Mouse (Mus musculus): ENCODE measurements around the gene Qsox2. TPM values are rescaled to one million over a fixed set of nuclear protein-coding genes. Genes with fewer than 3 reads are reported as not detected.
A peak's percentile ranks its signal among the peaks of the same experiment; 100 is the strongest.

Gene Qsox2
- total RNA-seq, 2 experiments from 2014 or later: 3.0 to 3.9 TPM

DNA sequence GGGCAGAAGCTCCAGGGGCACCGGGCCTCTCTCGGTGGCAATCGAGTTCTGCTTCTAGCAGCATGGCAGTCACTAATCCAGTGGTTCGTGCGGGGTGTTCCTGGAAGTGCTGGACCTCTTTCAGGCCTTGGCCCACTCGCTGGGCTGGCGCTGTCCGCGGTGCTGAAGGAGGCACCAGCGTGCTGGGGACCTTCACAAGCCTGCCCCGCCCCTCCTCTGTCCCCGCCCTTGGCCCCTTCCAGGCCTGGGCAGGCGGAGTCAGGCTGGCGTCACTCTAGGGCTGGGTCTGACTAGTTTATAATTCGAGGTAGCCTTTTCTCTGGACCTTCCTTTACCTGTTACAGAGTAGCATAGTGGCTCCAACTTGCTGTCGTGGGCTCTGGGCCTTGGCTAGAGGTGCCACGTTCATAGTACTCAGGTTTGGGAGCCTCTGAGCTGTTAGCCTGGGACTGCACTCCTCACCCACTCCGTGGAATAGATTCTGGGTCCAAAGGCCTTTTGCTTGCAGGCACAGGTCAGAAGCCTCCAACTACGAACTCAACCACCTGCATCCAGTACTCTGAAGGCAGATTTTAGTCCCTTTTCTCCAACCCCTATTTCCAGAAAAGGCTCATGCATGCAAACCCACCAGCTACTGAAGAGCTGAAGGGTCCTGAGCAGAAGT is 29.1 kb downstream of the Qsox2 start, which contains the start of gene Lhx3:
Gene Lhx3 (minus strand): TSS at position 164 of the 664 bp plus-strand sequence.
- DNase-seq: peak; percentile 88
- no peak for TF ChIP-seq CTCF (IDR thresholded peaks at IDR 0.05)
- no peak within 1 kb of the TSS for H3K4me3 ChIP-seq
- intact Hi-C loops (cut with DNase I): no loop called here
- no peak within 1 kb of the TSS for H3K27ac ChIP-seq

DNA sequence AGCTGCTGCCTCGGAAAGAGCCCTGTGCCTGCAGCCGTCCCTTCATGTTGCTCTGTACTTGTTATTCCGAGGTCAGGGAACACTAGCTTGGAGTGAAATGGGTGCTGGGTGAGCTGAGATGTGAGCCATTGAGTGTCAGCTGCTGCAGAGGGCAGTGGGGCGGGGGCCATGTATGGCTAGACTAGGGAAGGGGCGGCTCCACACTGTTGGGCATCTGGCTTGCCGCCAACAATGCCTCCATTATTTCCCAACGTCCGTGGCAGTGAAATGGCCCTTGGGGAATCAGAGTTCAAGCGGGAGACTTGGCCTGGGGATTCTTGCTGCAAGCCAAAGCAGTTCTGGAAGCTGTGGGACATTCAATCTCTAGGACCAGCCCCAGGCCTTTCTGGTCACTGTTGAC is 29.8 kb downstream of the Qsox2 start:
- DNase-seq: no peak
- intact Hi-C loops (cut with DNase I): no loop called here
- no peak for TF ChIP-seq CTCF (IDR thresholded peaks at IDR 0.05)
- H3K27ac ChIP-seq: no peak overlapping the region
- H3K4me3 ChIP-seq: no peak overlapping the region

DNA sequence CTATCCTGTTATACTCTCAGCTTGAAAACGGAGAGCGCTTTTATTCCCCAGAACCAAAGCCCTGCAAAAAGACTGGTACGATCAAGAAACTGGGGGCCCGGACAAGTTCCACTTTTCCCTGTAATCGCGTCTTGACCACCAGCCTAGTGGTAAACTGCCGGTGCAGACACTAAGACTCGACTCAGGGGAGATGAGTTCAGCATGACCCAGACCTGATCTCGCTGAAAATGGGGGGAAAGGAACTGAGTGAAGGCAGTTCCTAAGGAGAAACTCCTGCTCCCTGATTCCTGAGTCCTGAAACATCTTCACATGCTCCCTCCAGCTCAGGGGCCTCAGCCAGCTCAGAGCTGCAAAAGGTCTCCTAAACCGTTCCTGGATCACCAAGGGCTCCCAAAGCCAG is 31.6 kb downstream of the Qsox2 start:
- Histone ChIP-seq H3K4me3 (no peak overlapping the region), H3K27ac (no peak overlapping the region)
- TF ChIP-seq CTCF (IDR thresholded peaks at IDR 0.05): no peak
- intact Hi-C loops (cut with DNase I): no loop called here
- no peak for DNase-seq

DNA sequence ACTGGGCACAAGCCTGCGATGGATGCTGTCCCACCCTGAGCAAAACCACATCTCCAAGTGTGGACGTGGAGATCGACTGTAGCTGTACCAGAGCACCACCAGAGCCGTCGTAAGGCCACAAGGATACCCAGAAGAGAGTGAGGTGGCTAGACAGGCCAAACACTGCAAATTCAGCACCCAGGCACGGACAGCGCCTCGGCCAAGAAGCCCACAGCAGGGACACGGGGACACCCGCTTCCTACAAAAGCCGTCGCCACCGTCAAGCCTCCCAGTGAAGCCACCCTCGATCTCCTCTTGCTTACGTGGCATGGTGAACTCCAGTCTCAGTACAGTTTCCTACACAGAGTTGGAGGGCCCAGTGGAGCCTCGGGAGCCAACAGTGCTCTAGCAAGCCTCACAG is 32.2 kb downstream of the Qsox2 start:
- intact Hi-C loops (cut with DNase I): no loop called here
- peak; percentile 33 for DNase-seq
- no peak for TF ChIP-seq CTCF (IDR thresholded peaks at IDR 0.05)
- H3K4me3 ChIP-seq: no peak overlapping the region
- H3K27ac ChIP-seq: no peak overlapping the region

DNA sequence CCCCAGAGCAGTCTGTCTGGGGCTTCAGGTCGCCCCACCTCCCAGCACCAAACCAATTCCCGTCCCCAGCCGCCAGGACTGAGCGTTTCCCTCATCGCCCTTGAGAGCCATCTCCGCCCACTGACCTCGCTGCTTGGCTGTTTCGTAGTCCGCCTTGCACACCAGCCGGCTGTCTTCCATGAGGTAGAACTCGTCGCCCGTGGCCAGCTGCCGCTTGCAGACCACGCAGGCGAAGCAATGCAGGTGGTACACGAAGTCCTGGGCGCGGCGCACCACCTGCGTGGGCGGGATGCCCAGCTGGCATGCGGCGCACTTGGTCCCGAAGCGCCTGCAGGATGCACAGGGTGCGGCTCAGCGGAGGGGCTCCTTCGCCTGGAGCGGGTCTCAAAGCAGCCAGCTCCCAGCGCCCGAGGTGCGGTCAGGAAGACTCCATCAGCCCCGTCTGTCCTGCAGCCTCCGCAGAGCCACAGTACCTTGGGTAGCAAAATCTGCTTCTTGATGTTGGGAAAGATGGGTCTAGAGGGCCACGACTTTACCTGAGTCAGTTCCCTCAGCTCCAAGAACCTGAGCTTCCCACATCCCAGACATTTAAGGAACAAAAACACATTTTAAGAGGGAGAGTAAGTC is 34.4 kb downstream of the Qsox2 start:
- TF ChIP-seq CTCF (IDR thresholded peaks at IDR 0.05): no peak
- no peak for DNase-seq
- intact Hi-C loops (cut with DNase I): no loop called here
- H3K27ac ChIP-seq: no peak overlapping the region
- no peak overlapping the region for H3K4me3 ChIP-seq

DNA sequence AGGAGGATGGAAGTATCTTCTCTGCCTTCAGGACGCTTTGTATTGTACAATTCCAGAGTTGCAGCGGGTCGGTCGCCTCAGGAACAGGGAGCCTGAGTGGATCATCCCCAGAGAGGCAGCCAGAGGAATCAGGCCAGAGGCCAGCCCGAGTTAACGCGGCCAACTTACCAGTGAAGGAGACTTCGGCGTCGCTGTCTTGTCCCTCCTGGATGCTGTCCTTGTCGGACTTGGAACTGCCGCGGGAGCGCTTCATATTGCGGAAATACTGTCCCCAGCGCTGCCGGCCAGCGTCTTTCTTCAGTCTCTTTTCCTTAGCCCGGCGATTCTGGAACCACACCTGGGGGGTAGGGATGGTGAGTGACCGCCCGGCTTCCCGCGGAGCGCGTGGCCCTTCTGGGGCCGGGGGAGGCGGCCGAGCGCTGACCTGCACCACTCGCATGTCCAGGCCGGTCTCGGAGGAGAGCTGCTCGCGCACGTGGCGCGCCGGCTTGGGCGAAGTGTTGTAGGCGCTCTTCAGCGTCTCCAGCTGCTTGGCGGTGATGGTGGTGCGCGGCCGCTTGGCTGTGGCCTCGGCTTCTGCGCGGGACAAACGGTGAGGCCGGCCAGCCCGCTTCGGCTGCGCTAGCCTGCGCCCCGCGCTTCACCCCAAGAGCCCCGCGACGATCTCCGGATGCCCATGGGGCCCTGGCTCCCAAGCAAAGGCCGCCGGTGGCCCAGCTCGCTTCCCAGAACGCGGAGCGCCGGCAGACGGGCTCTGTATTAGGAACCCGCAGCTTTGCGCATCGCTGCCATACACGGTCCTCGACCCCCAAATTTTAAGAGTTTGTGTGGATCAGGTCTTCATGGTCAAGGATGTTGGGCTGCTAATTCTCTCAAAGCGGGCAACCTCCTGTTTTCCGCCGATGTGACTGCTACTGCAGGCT is 35.1 kb downstream of the Qsox2 start:
- no peak overlapping the region for H3K27ac ChIP-seq
- intact Hi-C loops (cut with DNase I): no loop called here
- DNase-seq: no peak
- no peak for TF ChIP-seq CTCF (IDR thresholded peaks at IDR 0.05)
- no peak overlapping the region for H3K4me3 ChIP-seq

DNA sequence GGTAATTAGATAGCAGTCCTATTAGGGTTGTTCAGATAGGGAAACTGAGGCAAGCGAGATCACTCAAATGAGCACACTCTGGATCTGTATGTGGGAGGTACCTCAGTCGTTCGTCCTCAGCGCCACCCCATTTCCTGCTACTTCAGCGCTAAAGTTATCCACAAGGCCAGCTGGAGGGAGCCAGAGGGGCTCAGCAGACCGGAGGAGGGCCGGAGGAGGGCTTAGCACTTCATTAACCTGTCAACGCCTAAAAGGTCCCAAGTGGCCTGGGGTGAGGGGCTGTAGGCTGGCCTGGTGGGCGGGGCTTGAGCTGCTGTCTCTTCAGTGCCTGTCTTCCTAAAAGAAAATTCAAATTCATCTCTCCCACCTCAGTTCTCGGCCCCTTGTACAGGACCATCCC is 38.8 kb downstream of the Qsox2 start:
- DNase-seq: no peak
- TF ChIP-seq CTCF (IDR thresholded peaks at IDR 0.05): no peak
- Histone ChIP-seq H3K4me3 (no peak overlapping the region), H3K27ac (no peak overlapping the region)
- intact Hi-C loops (cut with DNase I): no loop called here

DNA sequence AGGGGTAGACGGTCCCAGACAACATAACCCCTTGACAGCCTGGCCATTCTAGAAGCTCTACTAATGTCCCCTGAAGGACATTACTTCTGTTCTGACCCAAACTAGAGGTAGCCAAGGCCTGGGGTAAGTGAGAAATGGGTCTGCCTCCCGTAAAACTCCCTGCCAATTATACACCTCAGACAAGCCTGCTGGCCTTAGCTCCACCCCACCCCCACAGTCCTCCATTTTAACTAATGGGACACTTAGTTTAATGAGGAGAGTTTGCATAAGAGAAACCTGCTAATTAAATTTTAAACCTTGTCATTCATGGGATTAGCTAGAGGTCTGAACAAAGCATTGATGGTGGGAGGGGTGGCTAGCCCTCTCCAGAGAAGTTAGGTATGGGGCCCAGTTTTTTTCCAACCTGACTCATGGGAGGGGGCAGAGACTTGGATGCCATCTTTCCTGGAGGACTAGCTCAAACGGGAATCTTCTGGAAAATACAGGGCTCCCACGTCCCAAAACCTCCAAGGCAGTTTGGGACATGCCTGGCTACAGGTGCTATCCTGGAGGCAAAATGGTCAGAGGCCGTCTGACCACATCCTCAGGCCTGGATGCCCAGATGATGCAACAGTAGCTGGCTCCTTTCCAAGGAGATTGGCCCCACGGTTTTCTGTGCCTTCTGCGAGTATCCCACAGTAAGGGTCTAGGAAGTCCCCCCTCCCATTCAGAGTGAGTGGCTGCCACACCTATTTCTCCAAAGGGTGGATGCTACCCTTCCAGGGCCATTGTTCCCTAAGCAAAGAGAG is 42.6 kb downstream of the Qsox2 start:
- TF ChIP-seq CTCF (IDR thresholded peaks at IDR 0.05): no peak
- Histone ChIP-seq H3K27ac (no peak overlapping the region), H3K4me3 (no peak overlapping the region)
- intact Hi-C loops (cut with DNase I): no loop called here
- DNase-seq: no peak

DNA sequence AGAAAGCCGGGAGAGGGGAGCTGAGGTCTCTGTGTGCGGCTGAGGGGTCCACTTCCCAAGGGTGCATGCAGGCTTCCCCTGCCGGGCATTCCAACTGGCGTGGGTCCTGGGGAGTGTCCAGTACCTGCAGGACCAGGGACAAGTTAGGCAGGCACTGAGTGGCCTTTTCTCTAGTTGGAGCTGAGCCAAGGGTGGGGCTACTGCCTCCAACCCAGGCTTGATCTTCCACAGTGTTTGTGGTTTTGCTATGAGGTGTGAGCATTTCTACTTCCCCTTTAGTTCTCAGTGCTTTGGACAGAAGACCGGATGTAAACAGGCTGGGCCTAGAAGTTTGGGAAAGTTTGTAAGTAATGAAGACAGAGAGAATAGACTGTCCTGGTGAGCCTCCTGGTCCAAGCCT is 48.8 kb downstream of the Qsox2 start:
- TF ChIP-seq CTCF (IDR thresholded peaks at IDR 0.05): no peak
- H3K4me3 ChIP-seq: no peak overlapping the region
- DNase-seq: no peak
- H3K27ac ChIP-seq: no peak overlapping the region
- intact Hi-C loops (cut with DNase I): loop anchor here (10.0 kb wide), 1 partner anchor 86 kb away; no protein-coding TSS in a partner anchor

DNA sequence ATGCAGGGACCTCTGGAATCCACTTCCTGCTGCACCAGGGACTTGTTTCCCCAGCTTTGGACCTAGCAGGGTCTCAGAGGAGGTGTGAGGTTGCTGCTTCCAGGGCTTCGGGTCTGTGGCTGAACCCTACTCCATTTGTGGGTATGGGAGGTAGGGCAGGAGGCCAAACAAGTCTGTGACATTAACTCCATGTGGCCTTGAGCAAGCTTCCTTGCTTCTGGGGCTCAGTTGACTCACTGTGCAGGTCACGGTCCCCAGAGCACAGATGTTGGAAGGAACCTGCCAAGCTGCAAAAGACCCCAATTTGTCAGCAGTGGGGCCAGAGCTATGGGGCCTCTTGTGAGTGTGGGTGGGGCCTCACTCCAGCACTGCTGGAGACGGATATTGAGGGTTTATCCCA is 53.0 kb downstream of the Qsox2 start:
- H3K4me3 ChIP-seq: no peak overlapping the region
- intact Hi-C loops (cut with DNase I): loop anchor here (10.0 kb wide), 1 partner anchor 90 kb away; no protein-coding TSS in a partner anchor
- H3K27ac ChIP-seq: no peak overlapping the region
- no peak for DNase-seq
- no peak for TF ChIP-seq CTCF (IDR thresholded peaks at IDR 0.05)

DNA sequence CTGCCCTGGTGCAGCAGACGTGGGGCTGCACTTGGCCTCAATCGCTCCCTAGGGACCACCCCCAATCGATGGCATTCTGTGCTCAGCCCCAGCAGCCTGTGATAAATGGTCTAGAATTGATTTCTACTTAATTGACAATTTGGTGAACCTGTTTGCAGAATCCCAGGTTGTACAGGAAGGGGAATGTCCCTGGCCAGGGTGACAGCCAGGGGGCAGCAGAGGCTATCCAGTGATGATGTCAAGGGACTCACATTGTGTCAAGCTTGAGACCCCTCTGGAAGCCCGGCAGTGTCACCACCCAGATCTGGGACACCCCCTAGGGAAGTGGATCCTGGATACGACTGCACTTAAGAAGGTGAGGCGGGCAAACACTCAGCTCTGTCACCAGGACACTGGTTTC is 54.7 kb downstream of the Qsox2 start:
- no peak overlapping the region for H3K27ac ChIP-seq
- no peak for DNase-seq
- peak; percentile 62 for TF ChIP-seq CTCF (IDR thresholded peaks at IDR 0.05)
- H3K4me3 ChIP-seq: no peak overlapping the region
- intact Hi-C loops (cut with DNase I): loop anchor here (10.0 kb wide), 1 partner anchor 92 kb away; no protein-coding TSS in a partner anchor

DNA sequence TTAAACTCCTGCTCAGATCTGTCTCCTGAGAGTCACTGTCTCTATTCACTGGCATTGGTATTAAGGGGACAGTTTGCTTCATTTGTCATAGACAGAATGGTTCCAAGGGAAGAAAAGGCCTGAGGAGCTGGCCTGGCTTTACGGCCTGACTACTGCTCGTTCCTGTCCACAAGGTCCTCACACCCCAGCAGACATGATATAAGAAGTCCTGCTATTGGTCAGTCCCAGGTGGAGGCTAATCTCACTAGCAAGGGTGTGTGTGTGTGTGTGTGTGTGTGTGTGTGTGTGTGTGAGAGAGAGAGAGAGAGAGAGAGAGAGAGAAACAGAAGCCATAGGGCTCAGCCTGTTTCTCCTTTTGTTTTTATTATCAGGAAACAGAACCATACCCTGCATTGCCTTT is 60.1 kb downstream of the Qsox2 start:
- no peak for DNase-seq
- intact Hi-C loops (cut with DNase I): no loop called here
- no peak for TF ChIP-seq CTCF (IDR thresholded peaks at IDR 0.05)
- Histone ChIP-seq H3K27ac (no peak overlapping the region), H3K4me3 (no peak overlapping the region)

Measured in gastrocnemius, adult 2 months (tissue).